Mouse (Mus musculus): ENCODE data around the gene Rbm11. TPM values are rescaled to one million over a fixed set of nuclear protein-coding genes. Genes with fewer than 3 reads are reported as not detected.

Rbm11 gene
- not detected for total RNA-seq (2021)
- long read RNA-seq, experiment 1, result 0 reads
- long read RNA-seq, experiment 2, result 0 reads

GRCm38 (mm10) chr16:75592671-75593500, at the start of gene Rbm11:
Rbm11 (plus strand) TSS chr16:75592844.
- intact Hi-C loops (cut with DNase I), result no loop called here
- Histone ChIP-seq H3K4me3 (peak within 1 kb of the TSS; percentile 87), H3K27ac (no peak within 1 kb of the TSS)
- no peak for TF ChIP-seq CTCF (IDR thresholded peaks at IDR 0.05)
- peak; percentile 84 for DNase-seq

- H3K4me3 ChIP-seq, result no peak overlapping the region
- no peak for TF ChIP-seq CTCF (IDR thresholded peaks at IDR 0.05)
- DNase-seq, result no peak
- H3K27ac ChIP-seq, result no peak overlapping the region
- intact Hi-C loops (cut with DNase I), result no loop called here
Measured at GRCm38 (mm10) chr16:75545310-75545709, 47.3 kb upstream of the Rbm11 start.

GRCm38 (mm10) chr16:75562910-75563309, 29.7 kb upstream of the Rbm11 start:
- TF ChIP-seq CTCF (IDR thresholded peaks at IDR 0.05), result no peak
- intact Hi-C loops (cut with DNase I), result no loop called here
- DNase-seq, result no peak
- Histone ChIP-seq H3K4me3 (no peak overlapping the region), H3K27ac (no peak overlapping the region)

- DNase-seq, result no peak
- no peak for TF ChIP-seq CTCF (IDR thresholded peaks at IDR 0.05)
- H3K4me3 ChIP-seq, result no peak overlapping the region
- no peak overlapping the region for H3K27ac ChIP-seq
- intact Hi-C loops (cut with DNase I), result no loop called here
Measured at GRCm38 (mm10) chr16:75582279-75582678, 10.4 kb upstream of the Rbm11 start.

GRCm38 (mm10) chr16:75585961-75586360, 6.7 kb upstream of the Rbm11 start, which contains the start of gene Lipi:
Lipi (minus strand) TSS chr16:75586061.
- Histone ChIP-seq H3K27ac (no peak within 1 kb of the TSS), H3K4me3 (no peak within 1 kb of the TSS)
- intact Hi-C loops (cut with DNase I), result no loop called here
- no peak for TF ChIP-seq CTCF (IDR thresholded peaks at IDR 0.05)
- DNase-seq, result no peak

GRCm38 (mm10) chr16:75586466-75586865, 6.2 kb upstream of the Rbm11 start:
- Histone ChIP-seq H3K27ac (no peak overlapping the region), H3K4me3 (no peak overlapping the region)
- DNase-seq, result no peak
- no peak for TF ChIP-seq CTCF (IDR thresholded peaks at IDR 0.05)
- intact Hi-C loops (cut with DNase I), result no loop called here

GRCm38 (mm10) chr16:75593501-75594183, 998 bp downstream of the Rbm11 start:
- intact Hi-C loops (cut with DNase I), result no loop called here
- Histone ChIP-seq H3K4me3 (peak overlapping the region; percentile 87), H3K27ac (no peak overlapping the region)
- no peak for DNase-seq
- TF ChIP-seq CTCF (IDR thresholded peaks at IDR 0.05), result no peak

GRCm38 (mm10) chr16:75606415-75606814, 13.8 kb downstream of the Rbm11 start:
- intact Hi-C loops (cut with DNase I), result no loop called here
- TF ChIP-seq CTCF (IDR thresholded peaks at IDR 0.05), result no peak

GRCm38 (mm10) chr16:75612561-75612960, 19.9 kb downstream of the Rbm11 start:
- intact Hi-C loops (cut with DNase I), result no loop called here
- no peak overlapping the region for H3K4me3 ChIP-seq
- H3K27ac ChIP-seq, result no peak overlapping the region
- TF ChIP-seq CTCF (IDR thresholded peaks at IDR 0.05), result no peak
- DNase-seq, result no peak

More at GRCm38 (mm10) chr16:75606415-75606814, 13.8 kb downstream of the Rbm11 start:
- no peak overlapping the region for H3K4me3 ChIP-seq
- H3K27ac ChIP-seq, result no peak overlapping the region
- DNase-seq, result no peak

- intact Hi-C loops (cut with DNase I), result loop anchor here (2.0 kb wide), 1 partner anchor 1283 kb away; no protein-coding TSS in a partner anchor
- TF ChIP-seq CTCF (IDR thresholded peaks at IDR 0.05), result peak; percentile 63
- H3K27ac ChIP-seq, result no peak overlapping the region
- no peak for DNase-seq
- H3K4me3 ChIP-seq, result no peak overlapping the region
Measured at GRCm38 (mm10) chr16:75617651-75618349, 25.2 kb downstream of the Rbm11 start.

- no peak for DNase-seq
- TF ChIP-seq CTCF (IDR thresholded peaks at IDR 0.05), result peak; percentile 32; the same call in 1 of the 2 replicates
- no peak overlapping the region for H3K4me3 ChIP-seq
- intact Hi-C loops (cut with DNase I), result no loop called here
- no peak overlapping the region for H3K27ac ChIP-seq
Measured at GRCm38 (mm10) chr16:75627862-75628261, 35.2 kb downstream of the Rbm11 start.

Other genes starting within 250 kb of the Rbm11 start
- gene Lipi, start 6.8 kb upstream of the Rbm11 start, total RNA-seq (2021), result not detected
- 1 to 10 TPM; 7.8 to 9.1 TPM for gene Hspa13, start 174.3 kb downstream of the Rbm11 start, total RNA-seq (2021)

Data from gastrocnemius, adult 2 months (tissue).